Mouse (Mus musculus): ENCODE measurements around the gene Hist1h2ag. TPM values are rescaled to one million over a fixed set of nuclear protein-coding genes. Genes with fewer than 3 reads are reported as not detected.

The Hist1h2ag gene
- total and polyA plus RNA-seq, 2 experiments from 2014 or later: 4.8 to 193 TPM

- no peak for ATAC-seq
- 1% methylated on average over 44 of the region's 44 CpGs for WGBS
- Histone ChIP-seq H3K9me3 (ENCODE audit: low read length) (no peaks in the 10 kb centered on the region), H3K27me3 (ENCODE audit: insufficient read depth, low read length) (peaks cover 44% of the 10 kb centered on the region), H3K36me3 (ENCODE audit: insufficient read depth) (no peaks in the 10 kb centered on the region), H3K27ac (ENCODE audit: low read depth, low read length) (no peak overlapping the region), H3K4me3 (ENCODE audit: low read depth, low read length) (peak overlapping the region; percentile 38), H3K4me1 (ENCODE audit: insufficient read depth) (peaks cover 11% of the 10 kb centered on the region; the same call in 1 of the 2 replicates), H3K9ac (no peak overlapping the region), H3K4me2 (ENCODE audit: low read depth) (peak overlapping the region; percentile 55)
- peak; percentile 43 for DNase-seq
- no peak for TF ChIP-seq CTCF (IDR thresholded peaks at IDR 0.05; ENCODE audit: low read depth)
Measured at GRCm38 (mm10) chr13:22019934-22020835, 22.6 kb downstream of the Hist1h2ag start.

GRCm38 (mm10) chr13:22015479-22016450 lies 27.0 kb downstream of the Hist1h2ag start:
- Histone ChIP-seq H3K4me3 (ENCODE audit: low read depth, low read length) (no peak overlapping the region), H3K36me3 (ENCODE audit: insufficient read depth) (no peaks in the 10 kb centered on the region), H3K4me1 (ENCODE audit: insufficient read depth) (peaks cover 7% of the 10 kb centered on the region; the same call in 1 of the 2 replicates), H3K4me2 (ENCODE audit: low read depth) (no peak overlapping the region), H3K9ac (no peak overlapping the region), H3K9me3 (ENCODE audit: low read length) (no peaks in the 10 kb centered on the region), H3K27me3 (ENCODE audit: insufficient read depth, low read length) (peaks cover 73% of the 10 kb centered on the region), H3K27ac (ENCODE audit: low read depth, low read length) (no peak overlapping the region)
- DNase-seq: peak; percentile 86
- TF ChIP-seq CTCF (IDR thresholded peaks at IDR 0.05; ENCODE audit: low read depth): no peak
- WGBS: 16% methylated on average over 27 of the region's 27 CpGs
- ATAC-seq: peak; percentile 89

- Histone ChIP-seq H3K4me1 (ENCODE audit: insufficient read depth) (no peaks in the 10 kb centered on the region), H3K36me3 (ENCODE audit: insufficient read depth) (no peaks in the 10 kb centered on the region), H3K9me3 (ENCODE audit: low read length) (no peaks in the 10 kb centered on the region), H3K27ac (ENCODE audit: low read depth, low read length) (no peak overlapping the region), H3K27me3 (ENCODE audit: insufficient read depth, low read length) (peaks cover 79% of the 10 kb centered on the region), H3K4me3 (ENCODE audit: low read depth, low read length) (no peak overlapping the region), H3K4me2 (ENCODE audit: low read depth) (no peak overlapping the region), H3K9ac (no peak overlapping the region)
- no peak for TF ChIP-seq CTCF (IDR thresholded peaks at IDR 0.05; ENCODE audit: low read depth)
- DNase-seq: peak; percentile 37
- WGBS: 16% methylated on average over 17 of the region's 17 CpGs
- no peak for ATAC-seq
Measured at GRCm38 (mm10) chr13:22014411-22014845, 28.3 kb downstream of the Hist1h2ag start.

GRCm38 (mm10) chr13:22013716-22014115 lies 29.0 kb downstream of the Hist1h2ag start:
- H3K27ac ChIP-seq (ENCODE audit: low read depth, low read length): no peak overlapping the region
- no peaks in the 10 kb centered on the region for H3K36me3 ChIP-seq (ENCODE audit: insufficient read depth)
- ATAC-seq: no peak
- no peaks in the 10 kb centered on the region for H3K4me1 ChIP-seq (ENCODE audit: insufficient read depth)
- no peak overlapping the region for H3K4me3 ChIP-seq (ENCODE audit: low read depth, low read length)
- 22% methylated on average over 13 of the region's 13 CpGs for WGBS
- no peak overlapping the region for H3K9ac ChIP-seq
- peaks cover 79% of the 10 kb centered on the region for H3K27me3 ChIP-seq (ENCODE audit: insufficient read depth, low read length)
- no peak for TF ChIP-seq CTCF (IDR thresholded peaks at IDR 0.05; ENCODE audit: low read depth)
- DNase-seq: no peak
- H3K9me3 ChIP-seq (ENCODE audit: low read length): no peaks in the 10 kb centered on the region
- H3K4me2 ChIP-seq (ENCODE audit: low read depth): no peak overlapping the region

DNA sequence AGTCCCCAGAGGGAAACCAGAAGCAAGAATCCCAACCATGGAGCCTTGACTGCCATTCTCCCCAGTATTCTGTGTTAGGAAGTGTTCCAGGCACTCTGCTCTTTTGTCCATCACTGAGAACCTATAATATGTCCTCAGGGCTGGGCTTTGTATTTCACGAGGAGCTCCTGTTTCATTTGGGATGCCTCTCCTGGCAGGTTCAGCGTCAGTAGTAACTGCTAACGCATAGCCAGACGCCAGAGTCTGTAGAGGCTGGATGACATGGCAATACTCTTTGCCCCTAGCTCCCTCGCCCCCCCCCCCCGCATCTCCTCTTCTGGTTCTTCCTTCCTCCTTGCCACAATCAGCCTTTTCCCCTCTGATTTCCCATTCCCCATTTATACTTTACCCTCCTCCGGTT lies 33.1 kb downstream of the Hist1h2ag start, which contains the start of gene Prss16:
Gene Prss16 (minus strand): TSS at position 101 of the 400 bp plus-strand sequence.
- H3K27me3 ChIP-seq (ENCODE audit: insufficient read depth, low read length): peaks cover 83% of the 10 kb centered on the region
- H3K4me1 ChIP-seq (ENCODE audit: insufficient read depth): 0 out of 2 replicates have a peak, but pooled peaks cover 3% of the 10 kb centered on the region
- 44% methylated on average over 7 of the region's 7 CpGs for WGBS
- no peak within 1 kb of the TSS for H3K4me3 ChIP-seq (ENCODE audit: low read depth, low read length)
- H3K9ac ChIP-seq: no peak within 1 kb of the TSS
- no peak within 1 kb of the TSS for H3K4me2 ChIP-seq (ENCODE audit: low read depth)
- ATAC-seq (no peak), DNase-seq (no peak)
- no peak within 1 kb of the TSS for H3K27ac ChIP-seq (ENCODE audit: low read depth, low read length)
- no peak for TF ChIP-seq CTCF (IDR thresholded peaks at IDR 0.05; ENCODE audit: low read depth)
- H3K9me3 ChIP-seq (ENCODE audit: low read length): no peaks in the 10 kb centered on the region
- H3K36me3 ChIP-seq (ENCODE audit: insufficient read depth): no peaks in the 10 kb centered on the region

GRCm38 (mm10) chr13:22008707-22009106 lies 34.0 kb downstream of the Hist1h2ag start:
- Histone ChIP-seq H3K9me3 (ENCODE audit: low read length) (no peaks in the 10 kb centered on the region), H3K4me2 (ENCODE audit: low read depth) (no peak overlapping the region), H3K9ac (no peak overlapping the region), H3K27me3 (ENCODE audit: insufficient read depth, low read length) (peaks cover 86% of the 10 kb centered on the region), H3K4me3 (ENCODE audit: low read depth, low read length) (no peak overlapping the region), H3K27ac (ENCODE audit: low read depth, low read length) (no peak overlapping the region), H3K4me1 (ENCODE audit: insufficient read depth) (0 out of 2 replicates have a peak, but pooled peaks cover 3% of the 10 kb centered on the region), H3K36me3 (ENCODE audit: insufficient read depth) (no peaks in the 10 kb centered on the region)
- WGBS: 86% methylated on average over 3 of the region's 3 CpGs
- DNase-seq (no peak), ATAC-seq (no peak)
- TF ChIP-seq CTCF (IDR thresholded peaks at IDR 0.05; ENCODE audit: low read depth): no peak

Measured in forebrain, postnatal 0 days (tissue).